Mouse (Mus musculus): ENCODE results near the gene Slc25a19. TPM values are rescaled to one million over a fixed set of nuclear protein-coding genes. Genes with fewer than 3 reads are reported as not detected.

The Slc25a19 gene
- total RNA-seq, 4 experiments from 2014 or later: 31.4 to 40.9 (median 34.9) TPM

GRCm38 (mm10) chr11:115640978-115641663 lies 13.0 kb upstream of the Slc25a19 start:
- DNase-seq (ENCODE audit: low spot score): no peak

GRCm38 (mm10) chr11:115640311-115640828 lies 12.3 kb upstream of the Slc25a19 start:
- DNase-seq (ENCODE audit: low spot score): no peak

GRCm38 (mm10) chr11:115639540-115639939 lies 11.4 kb upstream of the Slc25a19 start:
- no peak for DNase-seq (ENCODE audit: low spot score)

- no peak for DNase-seq (ENCODE audit: low spot score)
Measured at GRCm38 (mm10) chr11:115638498-115639409, 10.7 kb upstream of the Slc25a19 start.

GRCm38 (mm10) chr11:115636960-115637359 lies 8.9 kb upstream of the Slc25a19 start:
- no peak for DNase-seq (ENCODE audit: low spot score)

GRCm38 (mm10) chr11:115635484-115635883 lies 7.4 kb upstream of the Slc25a19 start:
- no peak for DNase-seq (ENCODE audit: low spot score)

- no peak for DNase-seq (ENCODE audit: low spot score)
Measured at GRCm38 (mm10) chr11:115635041-115635440, 6.9 kb upstream of the Slc25a19 start.

GRCm38 (mm10) chr11:115634109-115634508 lies 6.0 kb upstream of the Slc25a19 start:
- DNase-seq (ENCODE audit: low spot score): no peak

- no peak for DNase-seq (ENCODE audit: low spot score)
Measured at GRCm38 (mm10) chr11:115632862-115633261, 4.8 kb upstream of the Slc25a19 start.

GRCm38 (mm10) chr11:115632247-115632646 lies 4.2 kb upstream of the Slc25a19 start:
- DNase-seq (ENCODE audit: low spot score): no peak

GRCm38 (mm10) chr11:115631505-115631890 lies 3.4 kb upstream of the Slc25a19 start:
- DNase-seq (ENCODE audit: low spot score): peak; percentile 53

GRCm38 (mm10) chr11:115630532-115631504 lies 2.7 kb upstream of the Slc25a19 start:
- DNase-seq (ENCODE audit: low spot score): peak; percentile 39

- no peak for DNase-seq (ENCODE audit: low spot score)
Measured at GRCm38 (mm10) chr11:115629734-115630531, 1.8 kb upstream of the Slc25a19 start.

- DNase-seq (ENCODE audit: low spot score): no peak
Measured at GRCm38 (mm10) chr11:115628465-115629101, 488 bp upstream of the Slc25a19 start.

GRCm38 (mm10) chr11:115626824-115627616 lies 1.1 kb downstream of the Slc25a19 start:
- no peak for DNase-seq (ENCODE audit: low spot score)

- DNase-seq (ENCODE audit: low spot score): no peak
Measured at GRCm38 (mm10) chr11:115625877-115626276, 2.2 kb downstream of the Slc25a19 start.

- no peak for DNase-seq (ENCODE audit: low spot score)
Measured at GRCm38 (mm10) chr11:115623487-115624070, 4.5 kb downstream of the Slc25a19 start.

GRCm38 (mm10) chr11:115619949-115620348 lies 8.1 kb downstream of the Slc25a19 start:
- DNase-seq (ENCODE audit: low spot score): no peak
